Comparison of ENCODE assay signal across 14 mouse cellular contexts in genomic region chr5:139326111-139326696, GRCm38 (mm10). TPM values are rescaled to one million over a fixed set of nuclear protein-coding genes. Genes with fewer than 3 reads are reported as not detected.
A peak's percentile ranks its signal among the peaks of the same experiment; 100 is the strongest.
DNase-seq lines count a peak whose midpoint lies in the region; ATAC-seq and TF ChIP-seq lines count a peak whose summit lies in the region.
"Had no signal": no experiment of that assay in that cellular context is flagged by ENCODE, and none has a peak within 500 bp of the region (broad histone marks: within the 10 kb centered on the region; RNA-seq: fewer than 3 reads in every experiment).

No protein-coding gene starts in this region.

- peak; percentile 41 for TF ChIP-seq CTCF in cerebellum, adult 2 months (IDR thresholded peaks at IDR 0.05; ENCODE audit: borderline replicate concordance, insufficient read depth, low read depth, low read length)
- TF ChIP-seq CTCF in liver, postnatal 0 days (IDR thresholded peaks at IDR 0.05; ENCODE audit: low read depth): peak; percentile 27; the same call in 1 of the 2 replicates

- TF ChIP-seq EP300 in liver, postnatal 0 days (IDR thresholded peaks at IDR 0.05; ENCODE audit: low read depth): no peak

- H3K4me1 ChIP-seq in forebrain, embryonic 13.5 days: peaks cover 19% of the 10 kb centered on the region; the same call in 1 of the 2 replicates
- peaks cover 14% of the 10 kb centered on the region for H3K4me1 ChIP-seq in forebrain, embryonic 12.5 days
- H3K4me1 ChIP-seq in megakaryocyte, embryonic 14.5 days: peaks cover 58% of the 10 kb centered on the region
- H3K4me1 ChIP-seq in cerebellum, adult 2 months (ENCODE audit: control insufficient read depth, insufficient read depth, low read length): peaks cover 24% of the 10 kb centered on the region
- peaks cover 12% of the 10 kb centered on the region; the same call in 1 of the 2 replicates for H3K4me1 ChIP-seq in liver, postnatal 0 days (ENCODE audit: insufficient read depth)

- peak overlapping the region; percentile 95; the same call in 1 of the 2 replicates for H3K4me2 ChIP-seq in forebrain, embryonic 13.5 days
- no peak overlapping the region for H3K4me2 ChIP-seq in forebrain, embryonic 12.5 days
- no peak overlapping the region for H3K4me2 ChIP-seq in liver, postnatal 0 days (ENCODE audit: low read depth, low read length)

- H3K36me3 ChIP-seq in forebrain, embryonic 13.5 days (ENCODE audit: poor library complexity, severe bottlenecking): no peaks in the 10 kb centered on the region
- H3K36me3 ChIP-seq in forebrain, embryonic 12.5 days (replicated peaks): no peaks in the 10 kb centered on the region
- peaks cover 14% of the 10 kb centered on the region for H3K36me3 ChIP-seq in megakaryocyte, embryonic 14.5 days (replicated peaks; ENCODE audit: low read length)
- H3K36me3 ChIP-seq in liver, postnatal 0 days (replicated peaks; ENCODE audit: insufficient read depth, low read length): no peaks in the 10 kb centered on the region
- H3K36me3 ChIP-seq: limb, embryonic 15.5 days; stomach, embryonic 15.5 days had no signal

- no peak for TF ChIP-seq POLR2A in cerebellum, adult 2 months (IDR thresholded peaks at IDR 0.05; ENCODE audit: borderline replicate concordance, insufficient read depth, low read length)

- H3K9ac ChIP-seq in forebrain, embryonic 13.5 days: no peak overlapping the region
- H3K9ac ChIP-seq in forebrain, embryonic 12.5 days: no peak overlapping the region
- no peak overlapping the region for H3K9ac ChIP-seq in liver, postnatal 0 days (replicated peaks)
- H3K9ac ChIP-seq: stomach, embryonic 15.5 days had no signal

- no peak for ATAC-seq in forebrain, embryonic 13.5 days
- no peak for ATAC-seq in forebrain, embryonic 12.5 days (ENCODE audit: low FRiP score)
- no peak for ATAC-seq in megakaryocyte, adult 5-6 weeks (ENCODE audit: poor library complexity, severe bottlenecking)
- no peak for ATAC-seq in liver, postnatal 0 days

- DNase-seq in cerebellum, adult 2 months: peak; percentile 59 to 68
- DNase-seq in liver, postnatal 0 days: no peak
- DNase-seq in heart, postnatal 14 days: no peak
- no peak for DNase-seq in left cerebral cortex, adult 9 months (ENCODE audit: low spot score in 2 of 2)

- peaks cover 46% of the 10 kb centered on the region for H3K27me3 ChIP-seq in forebrain, embryonic 13.5 days
- H3K27me3 ChIP-seq in forebrain, embryonic 12.5 days: peaks cover 65% of the 10 kb centered on the region
- peaks cover 9% of the 10 kb centered on the region for H3K27me3 ChIP-seq in megakaryocyte, embryonic 14.5 days (replicated peaks)
- no peaks in the 10 kb centered on the region for H3K27me3 ChIP-seq in cerebellum, adult 2 months (ENCODE audit: control insufficient read depth, insufficient read depth, low read length)
- no peaks in the 10 kb centered on the region; the same call in 1 of the 2 replicates for H3K27me3 ChIP-seq in liver, postnatal 0 days (ENCODE audit: insufficient read depth, low read length)

- H3K9me3 ChIP-seq in forebrain, embryonic 13.5 days (replicated peaks): no peaks in the 10 kb centered on the region
- no peaks in the 10 kb centered on the region for H3K9me3 ChIP-seq in forebrain, embryonic 12.5 days
- no peaks in the 10 kb centered on the region for H3K9me3 ChIP-seq in megakaryocyte, embryonic 14.5 days
- H3K9me3 ChIP-seq in liver, postnatal 0 days (ENCODE audit: low read length): no peaks in the 10 kb centered on the region
- H3K9me3 ChIP-seq: limb, embryonic 15.5 days; stomach, embryonic 15.5 days had no signal

- intact Hi-C loops in heart, postnatal 14 days (cut with DNase I): no loop called here

- 62% methylated on average over 13 of the region's 13 CpGs for WGBS in forebrain, embryonic 13.5 days
- 65% methylated on average over 13 of the region's 13 CpGs for WGBS in forebrain, embryonic 12.5 days
- 11% methylated on average over 13 of the region's 13 CpGs for WGBS in cerebellum, adult 2 months
- WGBS in liver, postnatal 0 days (ENCODE audit: insufficient replicate concordance): 55% methylated on average over 13 of the region's 13 CpGs

- 0 out of 2 replicates have a peak overlapping the region, but pooled peaks have one; percentile 62 for H3K4me3 ChIP-seq in forebrain, embryonic 13.5 days
- no peak overlapping the region for H3K4me3 ChIP-seq in forebrain, embryonic 12.5 days (replicated peaks)
- peak overlapping the region; percentile 97 for H3K4me3 ChIP-seq in megakaryocyte, embryonic 14.5 days (replicated peaks)
- no peak overlapping the region for H3K4me3 ChIP-seq in cerebellum, adult 2 months (replicated peaks; ENCODE audit: insufficient read depth, low read depth, low read length)
- H3K4me3 ChIP-seq in liver, postnatal 0 days (ENCODE audit: low read depth, low read length): no peak overlapping the region

- H3K27ac ChIP-seq in forebrain, embryonic 13.5 days: no peak overlapping the region
- H3K27ac ChIP-seq in forebrain, embryonic 12.5 days: no peak overlapping the region
- peak overlapping the region; percentile 57 for H3K27ac ChIP-seq in cerebellum, adult 2 months (ENCODE audit: insufficient read depth, low read length)
- H3K27ac ChIP-seq in liver, postnatal 0 days (ENCODE audit: low read depth): no peak overlapping the region
- H3K27ac ChIP-seq: limb, embryonic 15.5 days; stomach, embryonic 15.5 days had no signal

RNA-seq across cellular contexts. Expression of gene Adap1, which starts 0.8 kb away (rescaled TPM):
- 3.8 and 7.0 TPM in 2 replicates for polyA plus RNA-seq in forebrain, embryonic 13.5 days (2015; fragmentation: Nextera tagmentation; extraction: Ambion mirVana)
- polyA plus RNA-seq in forebrain, embryonic 12.5 days (2016; fragmentation: Nextera tagmentation; extraction: Ambion mirVana): 2.3 and 3.3 TPM in 2 replicates
- 25.6 and 59.2 TPM in 2 replicates for polyA plus RNA-seq in megakaryocyte, embryonic 14.5 days (2012; ENCODE audit: insufficient read depth, low replicate concordance)
- total RNA-seq in megakaryocyte, adult 5-6 weeks (2015): 42.5 and 43.9 TPM in 2 replicates
- 56.9 and 61.1 TPM in 2 replicates for total RNA-seq in megakaryocyte, adult 5-6 weeks (2017)
- polyA plus RNA-seq in cerebellum, adult 2 months (2012; rRNA removed): 156 and 163 TPM in 2 replicates
- polyA plus RNA-seq in liver, postnatal 0 days (2015; fragmentation: Nextera tagmentation; extraction: Ambion mirVana): 3.7 and 4.3 TPM in 2 replicates
- 1 to 10 TPM; 1.5 to 1.6 TPM for total RNA-seq in heart, postnatal 14 days (2021)

RNA-seq across cellular contexts. Expression of gene Cox19, which starts 25.0 kb away (rescaled TPM):
- polyA plus RNA-seq in forebrain, embryonic 13.5 days (2015; fragmentation: Nextera tagmentation; extraction: Ambion mirVana): 111 and 117 TPM in 2 replicates
- 105 and 117 TPM in 2 replicates for polyA plus RNA-seq in forebrain, embryonic 12.5 days (2016; fragmentation: Nextera tagmentation; extraction: Ambion mirVana)
- polyA plus RNA-seq in megakaryocyte, embryonic 14.5 days (2012; ENCODE audit: insufficient read depth, low replicate concordance): 51.4 and 67.9 TPM in 2 replicates
- total RNA-seq in megakaryocyte, adult 5-6 weeks (2015): 35.6 and 42.6 TPM in 2 replicates
- 20.0 and 24.6 TPM in 2 replicates for total RNA-seq in megakaryocyte, adult 5-6 weeks (2017)
- 87.4 and 91.1 TPM in 2 replicates for polyA plus RNA-seq in cerebellum, adult 2 months (2012; rRNA removed)
- 34.4 and 37.1 TPM in 2 replicates for polyA plus RNA-seq in liver, postnatal 0 days (2015; fragmentation: Nextera tagmentation; extraction: Ambion mirVana)
- 10 to 100 TPM; 78.6 to 85.9 TPM for total RNA-seq in heart, postnatal 14 days (2021)

RNA-seq across cellular contexts. Expression of gene Cyp2w1, which starts 26.2 kb away (rescaled TPM):
- not detected in 2 replicates for polyA plus RNA-seq in forebrain, embryonic 13.5 days (2015; fragmentation: Nextera tagmentation; extraction: Ambion mirVana)
- polyA plus RNA-seq in forebrain, embryonic 12.5 days (2016; fragmentation: Nextera tagmentation; extraction: Ambion mirVana): 0.17 and 0.24 TPM in 2 replicates
- polyA plus RNA-seq in megakaryocyte, embryonic 14.5 days (2012; ENCODE audit: insufficient read depth, low replicate concordance): not detected in 2 replicates
- total RNA-seq in megakaryocyte, adult 5-6 weeks (2015): not detected in 2 replicates
- not detected in 2 replicates for total RNA-seq in megakaryocyte, adult 5-6 weeks (2017)
- polyA plus RNA-seq in cerebellum, adult 2 months (2012; rRNA removed): not detected in 2 replicates
- polyA plus RNA-seq in liver, postnatal 0 days (2015; fragmentation: Nextera tagmentation; extraction: Ambion mirVana): not detected in 2 replicates
- not detected for total RNA-seq in heart, postnatal 14 days (2021)
- total RNA-seq: granulocyte monocyte progenitor cell, adult 5-6 weeks had no signal
- polyA plus RNA-seq: C2C12; forebrain, embryonic 11.5 days; inflammation-experienced regulatory T-cells, adult 6 months had no signal

RNA-seq across cellular contexts. Expression of gene Gpr146, which starts 51.3 kb away (rescaled TPM):
- polyA plus RNA-seq in forebrain, embryonic 13.5 days (2015; fragmentation: Nextera tagmentation; extraction: Ambion mirVana): 0.93 and 0.97 TPM in 2 replicates
- 1.2 and 1.4 TPM in 2 replicates for polyA plus RNA-seq in forebrain, embryonic 12.5 days (2016; fragmentation: Nextera tagmentation; extraction: Ambion mirVana)
- 54.8 and 69.9 TPM in 2 replicates for polyA plus RNA-seq in megakaryocyte, embryonic 14.5 days (2012; ENCODE audit: insufficient read depth, low replicate concordance)
- 9.8 and 13.1 TPM in 2 replicates for total RNA-seq in megakaryocyte, adult 5-6 weeks (2015)
- 9.6 and 14.8 TPM in 2 replicates for total RNA-seq in megakaryocyte, adult 5-6 weeks (2017)
- polyA plus RNA-seq in cerebellum, adult 2 months (2012; rRNA removed): 16.4 and 17.3 TPM in 2 replicates
- polyA plus RNA-seq in liver, postnatal 0 days (2015; fragmentation: Nextera tagmentation; extraction: Ambion mirVana): 14.5 and 14.7 TPM in 2 replicates
- total RNA-seq in heart, postnatal 14 days (2021): 10 to 100 TPM; 41.8 to 46.5 TPM

Comparison
In these comparisons a context has a peak if more than half of its experiments do, and no peak if none do; other contexts are left out.
1. H3K4me3 ChIP-seq: peak in forebrain, embryonic 13.5 days (single experiment) and megakaryocyte, embryonic 14.5 days (single experiment); none in forebrain, embryonic 12.5 days (single experiment), cerebellum, adult 2 months (single experiment) and liver, postnatal 0 days (single experiment).
2. DNase-seq: peak in cerebellum, adult 2 months (2 of 2); none in liver, postnatal 0 days (single experiment), heart, postnatal 14 days (0 of 2) and left cerebral cortex, adult 9 months (0 of 2).